Mouse (Mus musculus) erythroblast, adult 5-6 weeks (primary cell): Measurements from ENCODE around the gene Tcaim. TPM values are rescaled to one million over a fixed set of nuclear protein-coding genes. Genes with fewer than 3 reads are reported as not detected.
A peak's percentile ranks its signal among the peaks of the same experiment; 100 is the strongest.
"Not testable (repeated sequence)": the region's sequence is repeated elsewhere in the genome, so short reads cannot be mapped to it uniquely, and the experiment has no call there.

Experiments
- ATAC-seq: replicated peaks from 2 replicates; pipeline ENCODE4 v1.8.0; 2016; ENCODE audit warnings: moderate number of reproducible peaks, mild to moderate bottlenecking, moderate TSS enrichment, inconsistent platforms; ENCODE audit not compliant: poor library complexity, low FRiP score, severe bottlenecking
- total RNA-seq, 2 experiments: library from RNA; stranded (forward) in 1 of 2; stranded (reverse) in 1 of 2; fragments of 150-400 nt in 1 of 2; fragments of 200-764, 138-1000 nt in 1 of 2; gene quantifications; 2 replicates each; pipeline versions ENCODE4 v1.2.3 to v1.2.4; 2015 to 2017; ENCODE audit warnings: low replicate concordance in 2 of 2

The Tcaim gene
- total RNA-seq, 2 experiments from 2014 or later: 0.19 to 1.7 TPM

GRCm38 (mm10) chr9:122846156-122846555 is 40.8 kb downstream of the Tcaim start:
- ATAC-seq: no peak

GRCm38 (mm10) chr9:122847811-122848311 is 42.5 kb downstream of the Tcaim start:
- not testable (repeated sequence) for ATAC-seq

- no peak for ATAC-seq
These were observed 49.2 kb downstream of the Tcaim start for GRCm38 (mm10) chr9:122854526-122854925.

GRCm38 (mm10) chr9:122855141-122855540 is 49.8 kb downstream of the Tcaim start:
- ATAC-seq: not testable (repeated sequence)

- no peak for ATAC-seq
These were observed 50.3 kb downstream of the Tcaim start for GRCm38 (mm10) chr9:122855617-122856016.

- ATAC-seq: no peak
These were observed 51.4 kb downstream of the Tcaim start for GRCm38 (mm10) chr9:122856716-122857115.

- ATAC-seq: no peak
These were observed 55.4 kb downstream of the Tcaim start for GRCm38 (mm10) chr9:122860752-122861151.

GRCm38 (mm10) chr9:122863731-122864130 is 58.4 kb downstream of the Tcaim start:
- no peak for ATAC-seq

GRCm38 (mm10) chr9:122864848-122865247 is 59.5 kb downstream of the Tcaim start:
- ATAC-seq: 0 out of 2 replicates have a peak, but pooled peaks have one; percentile 5

- peak; percentile 95 for ATAC-seq
These were observed 60.4 kb downstream of the Tcaim start, which contains the start of gene Zfp445 for GRCm38 (mm10) chr9:122865697-122866166. Gene Zfp445 (minus strand): TSS chr9:122866006.

- no peak for ATAC-seq
These were observed 60.9 kb downstream of the Tcaim start for GRCm38 (mm10) chr9:122866192-122866591.

- no peak for ATAC-seq
These were observed 67.3 kb downstream of the Tcaim start for GRCm38 (mm10) chr9:122872595-122872994.

- ATAC-seq: no peak
These were observed 69.3 kb downstream of the Tcaim start for GRCm38 (mm10) chr9:122874653-122875052.

GRCm38 (mm10) chr9:122875145-122875544 is 69.8 kb downstream of the Tcaim start:
- ATAC-seq: no peak

GRCm38 (mm10) chr9:122885385-122885784 is 80.0 kb downstream of the Tcaim start, which contains the start of gene Zkscan7:
Gene Zkscan7 (plus strand): TSS chr9:122885685.
- ATAC-seq: no peak

Other genes with a start within 250 kb of the Tcaim start
- gene Topaz1, start 58.2 kb upstream of the Tcaim start, total RNA-seq (2015; ENCODE audit: low replicate concordance): 0.21 TPM in 1 of 2 replicates, not detected in the other
- gene Topaz1, start 58.2 kb upstream of the Tcaim start, total RNA-seq (2017; ENCODE audit: low replicate concordance): 0.14 TPM in 1 of 2 replicates, not detected in the other
- not detected in 2 replicates for gene Gm35549, start 38.5 kb downstream of the Tcaim start, total RNA-seq (2015; ENCODE audit: low replicate concordance)
- gene Gm35549, start 38.5 kb downstream of the Tcaim start, total RNA-seq (2017; ENCODE audit: low replicate concordance): not detected in 2 replicates
- gene Zfp445, start 60.5 kb downstream of the Tcaim start, total RNA-seq (2015; ENCODE audit: low replicate concordance): 16.7 TPM in 2 replicates
- gene Zfp445, start 60.5 kb downstream of the Tcaim start, total RNA-seq (2017; ENCODE audit: low replicate concordance): 18.7 and 19.8 TPM in 2 replicates
- gene Zkscan7, start 80.1 kb downstream of the Tcaim start, total RNA-seq (2015; ENCODE audit: low replicate concordance): 0.77 TPM in 1 of 2 replicates, not detected in the other
- gene Zkscan7, start 80.1 kb downstream of the Tcaim start, total RNA-seq (2017; ENCODE audit: low replicate concordance): not detected in 2 replicates
- gene Zfp105, start 117.5 kb downstream of the Tcaim start, total RNA-seq (2015; ENCODE audit: low replicate concordance): 1.9 TPM in 1 of 2 replicates, not detected in the other
- 1.8 TPM in 1 of 2 replicates, not detected in the other for gene Zfp105, start 117.5 kb downstream of the Tcaim start, total RNA-seq (2017; ENCODE audit: low replicate concordance)
- 22.9 and 32.4 TPM in 2 replicates for gene 1110059G10Rik, start 145.5 kb downstream of the Tcaim start, total RNA-seq (2015; ENCODE audit: low replicate concordance)
- 5.8 and 18.7 TPM in 2 replicates for gene 1110059G10Rik, start 145.5 kb downstream of the Tcaim start, total RNA-seq (2017; ENCODE audit: low replicate concordance)
- gene Kif15, start 145.5 kb downstream of the Tcaim start, total RNA-seq (2015; ENCODE audit: low replicate concordance): 43.4 and 70.8 TPM in 2 replicates
- gene Kif15, start 145.5 kb downstream of the Tcaim start, total RNA-seq (2017; ENCODE audit: low replicate concordance): 118 and 133 TPM in 2 replicates
- 2.5 and 5.4 TPM in 2 replicates for gene Tmem42, start 215.8 kb downstream of the Tcaim start, total RNA-seq (2015; ENCODE audit: low replicate concordance)
- gene Tmem42, start 215.8 kb downstream of the Tcaim start, total RNA-seq (2017; ENCODE audit: low replicate concordance): 1.1 and 1.3 TPM in 2 replicates
- not detected in 2 replicates for gene Tgm4, start 229.2 kb downstream of the Tcaim start, total RNA-seq (2015; ENCODE audit: low replicate concordance)
- not detected in 2 replicates for gene Tgm4, start 229.2 kb downstream of the Tcaim start, total RNA-seq (2017; ENCODE audit: low replicate concordance)